Mouse (Mus musculus): ENCODE results near the gene Slc22a17.

Gene Slc22a17

GRCm38 (mm10) chr14:54894296-54895151, 18.4 kb downstream of the Slc22a17 start:
- peak; percentile 64 to 70 for DNase-seq

- peak; percentile 96 to 99 for DNase-seq
These were observed 19.2 kb downstream of the Slc22a17 start for GRCm38 (mm10) chr14:54893651-54894181.

GRCm38 (mm10) chr14:54892200-54892599, 20.7 kb downstream of the Slc22a17 start, which contains the start of gene Pabpn1:
Gene Pabpn1 (plus strand): TSS chr14:54892500.
- no peak for DNase-seq

GRCm38 (mm10) chr14:54885309-54885708, 27.6 kb downstream of the Slc22a17 start:
- DNase-seq: no peak

GRCm38 (mm10) chr14:54884022-54884712, 28.8 kb downstream of the Slc22a17 start:
- peak in 1 of 2 experiments; percentile 16 for DNase-seq

- DNase-seq: peak; percentile 80 to 88
These were observed 29.5 kb downstream of the Slc22a17 start, which contains the start of the genes Bcl2l2 and Gm20521 for GRCm38 (mm10) chr14:54883154-54884021. Gene Bcl2l2 (plus strand): TSS chr14:54883377. Gene Gm20521 (plus strand): TSS chr14:54883441.

GRCm38 (mm10) chr14:54877048-54877715, 35.8 kb downstream of the Slc22a17 start, which contains the start of gene Ppp1r3e:
Gene Ppp1r3e (minus strand): TSS chr14:54877550.
- DNase-seq: peak; percentile 75 to 77

GRCm38 (mm10) chr14:54876539-54877047, 36.3 kb downstream of the Slc22a17 start:
- DNase-seq: peak; percentile 92 to 95

- DNase-seq: no peak
These were observed 36.9 kb downstream of the Slc22a17 start for GRCm38 (mm10) chr14:54875844-54876538.

GRCm38 (mm10) chr14:54874165-54874564, 38.8 kb downstream of the Slc22a17 start:
- DNase-seq: no peak

GRCm38 (mm10) chr14:54870861-54871260, 42.1 kb downstream of the Slc22a17 start, which contains the start of gene Homez:
Gene Homez (minus strand): TSS chr14:54870961.
- DNase-seq: no peak

GRCm38 (mm10) chr14:54868026-54868425, 44.9 kb downstream of the Slc22a17 start:
- no peak for DNase-seq

- peak in 1 of 2 experiments; percentile 32 for DNase-seq
These were observed 46.0 kb downstream of the Slc22a17 start for GRCm38 (mm10) chr14:54866936-54867335.

GRCm38 (mm10) chr14:54866268-54866667, 46.7 kb downstream of the Slc22a17 start:
- no peak for DNase-seq

- no peak for DNase-seq
These were observed 47.3 kb downstream of the Slc22a17 start for GRCm38 (mm10) chr14:54865626-54866025.

GRCm38 (mm10) chr14:54864313-54865036, 48.5 kb downstream of the Slc22a17 start:
- DNase-seq: no peak

GRCm38 (mm10) chr14:54863501-54864312, 49.2 kb downstream of the Slc22a17 start:
- DNase-seq: peak; percentile 94

GRCm38 (mm10) chr14:54860511-54860910, 52.4 kb downstream of the Slc22a17 start:
- peak; percentile 80 to 85 for DNase-seq

- peak; percentile 62 to 64 for DNase-seq
These were observed 55.0 kb downstream of the Slc22a17 start for GRCm38 (mm10) chr14:54857891-54858290.
